Mouse (Mus musculus) frontal cortex, adult (tissue): ENCODE measurements around the gene Mta3.

Source experiments
- ATAC-seq: cut with Nextera tagmentation; 2 replicates; pipeline ENCODE4 v1.9.2; 2017; ENCODE audit warnings: mild to moderate bottlenecking, moderate library complexity, mixed read lengths; ENCODE audit not compliant: low TSS enrichment

Mta3 gene

DNA sequence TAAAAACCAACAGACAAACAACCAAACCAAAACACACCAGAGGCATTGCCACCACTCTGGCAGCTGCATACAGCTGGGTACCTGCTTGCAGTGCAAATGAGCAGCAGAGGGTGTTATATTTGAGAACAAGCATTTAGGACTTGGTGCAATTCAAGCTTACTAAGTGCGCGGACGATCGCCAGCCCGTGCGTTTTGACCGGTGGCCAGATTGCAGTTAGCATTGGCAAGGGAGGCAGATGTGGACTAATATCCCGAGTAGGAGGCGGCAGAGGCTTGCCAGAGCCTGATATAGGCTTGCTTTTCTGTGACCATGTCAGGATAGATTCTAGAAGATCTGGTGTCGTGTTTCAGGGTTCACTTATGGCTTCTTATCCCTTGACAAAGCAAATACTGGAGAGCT lies 52.1 kb downstream of the Mta3 start:
- 0 out of 2 replicates have a peak, but pooled peaks have one; percentile 13 for ATAC-seq

DNA sequence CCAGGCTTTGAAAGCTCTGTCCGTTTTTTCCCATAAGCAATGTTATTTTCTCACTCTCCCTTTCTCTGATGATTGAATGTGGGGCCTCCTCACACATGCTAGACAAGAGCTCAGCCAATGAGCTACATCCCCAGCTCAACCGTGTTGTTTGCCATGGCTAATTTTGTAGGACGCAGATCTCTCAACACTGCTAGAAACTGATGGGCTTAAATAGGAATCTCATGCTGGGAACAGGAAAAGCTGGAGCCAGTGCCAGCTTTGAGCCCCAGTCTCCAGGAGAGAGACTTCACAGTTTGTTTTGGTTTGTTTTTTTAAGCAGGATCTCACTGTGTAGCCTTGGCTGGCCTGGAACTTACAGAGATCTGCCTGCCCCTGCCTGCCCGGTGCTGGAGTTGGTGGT lies 53.6 kb downstream of the Mta3 start:
- ATAC-seq, result peak; percentile 95

DNA sequence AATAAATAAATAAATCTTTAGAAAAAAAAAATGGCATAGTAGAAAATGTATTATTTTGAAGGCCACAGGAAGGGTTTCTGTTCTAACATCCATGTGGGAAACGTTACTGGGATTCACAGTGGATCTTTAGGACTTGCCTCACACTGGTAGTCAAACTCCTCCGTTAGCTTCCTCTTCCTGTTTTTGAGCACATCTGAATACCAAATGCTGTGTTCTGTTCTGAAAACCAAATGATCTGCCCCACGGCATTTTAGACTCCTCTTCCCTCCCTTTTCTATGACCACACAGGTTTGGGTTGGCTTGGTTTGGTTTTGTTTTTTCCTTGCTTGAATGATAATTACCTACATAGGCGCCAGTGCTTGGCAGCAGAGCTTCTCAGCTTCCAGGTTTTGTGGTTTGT lies 58.6 kb downstream of the Mta3 start:
- ATAC-seq, result no peak

DNA sequence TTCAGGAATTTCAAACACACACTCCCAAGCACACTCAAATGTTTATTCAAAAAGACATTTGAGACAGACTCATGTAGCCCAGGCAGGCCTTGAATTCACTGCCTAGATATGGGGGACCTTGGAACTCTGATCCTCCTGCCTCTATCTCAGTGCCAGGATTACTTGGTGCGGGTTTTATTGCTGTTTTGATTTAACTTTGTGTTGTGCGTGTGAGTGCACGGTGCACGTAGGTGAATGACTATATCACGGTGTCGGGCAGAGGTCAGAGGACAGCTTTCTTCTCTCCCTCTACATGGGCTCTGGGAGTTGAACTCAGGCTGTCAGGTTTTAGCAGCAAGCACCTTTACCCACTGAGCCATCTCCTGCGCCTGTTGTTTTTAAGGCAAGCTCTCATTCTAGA lies 61.1 kb downstream of the Mta3 start:
- ATAC-seq, result no peak

DNA sequence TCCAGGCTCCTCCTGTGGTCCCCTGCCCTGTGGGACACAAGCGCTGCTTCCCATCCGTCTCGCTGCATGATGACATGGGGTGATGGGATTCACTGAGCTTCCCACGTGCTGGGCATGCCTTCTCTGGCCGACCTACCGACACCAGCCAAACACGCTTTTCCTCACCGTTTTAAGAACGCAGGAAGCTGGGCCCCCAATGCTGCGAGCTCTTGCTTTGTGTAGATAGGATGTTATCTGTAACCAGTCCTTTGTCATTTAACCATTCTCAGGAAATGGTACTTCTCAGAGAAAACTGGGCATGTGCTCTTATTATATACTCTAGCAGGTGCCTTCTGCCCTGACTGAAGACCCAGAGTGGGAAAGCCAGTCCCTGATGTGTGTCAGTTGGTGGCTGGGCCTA lies 62.3 kb downstream of the Mta3 start:
- ATAC-seq, result no peak

DNA sequence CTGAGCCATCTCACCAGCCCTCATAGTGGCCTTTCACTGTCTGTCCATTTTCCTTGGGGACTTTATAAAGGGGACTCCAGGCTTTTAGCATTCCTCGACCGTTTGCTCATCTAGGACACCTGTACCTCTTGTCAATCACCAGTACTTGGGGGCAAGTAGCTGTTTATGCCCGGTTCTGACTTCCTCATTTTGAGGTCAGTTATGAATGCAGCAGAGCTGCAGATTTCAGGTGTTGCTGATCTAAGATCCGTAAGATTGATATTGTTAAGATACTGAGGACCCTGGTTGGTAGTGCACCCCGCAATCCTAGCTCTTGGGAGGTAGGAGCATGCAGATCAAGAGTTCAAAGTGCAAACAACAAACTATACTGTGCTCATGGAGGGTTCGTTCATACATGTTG lies 64.4 kb downstream of the Mta3 start:
- no peak for ATAC-seq

DNA sequence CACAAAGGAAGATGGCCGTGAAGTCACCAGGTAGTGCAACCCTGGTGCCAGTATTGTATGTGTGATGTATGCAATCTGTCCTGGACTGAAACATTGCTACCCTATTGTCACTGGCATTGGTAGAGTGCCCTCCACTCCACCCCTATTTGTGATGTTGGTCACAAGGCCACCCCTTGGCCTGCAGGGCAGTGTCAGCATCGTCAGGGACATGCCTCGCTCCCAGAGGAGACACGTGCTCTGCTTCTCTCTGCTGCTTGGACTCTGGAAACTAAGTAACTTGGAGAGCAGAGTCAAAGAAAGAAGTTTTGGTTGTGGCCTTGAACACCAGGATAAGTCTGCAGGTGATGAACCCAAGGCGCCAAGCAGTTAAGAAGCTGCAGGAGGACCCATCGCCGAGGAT lies 65.0 kb downstream of the Mta3 start:
- ATAC-seq, result no peak

DNA sequence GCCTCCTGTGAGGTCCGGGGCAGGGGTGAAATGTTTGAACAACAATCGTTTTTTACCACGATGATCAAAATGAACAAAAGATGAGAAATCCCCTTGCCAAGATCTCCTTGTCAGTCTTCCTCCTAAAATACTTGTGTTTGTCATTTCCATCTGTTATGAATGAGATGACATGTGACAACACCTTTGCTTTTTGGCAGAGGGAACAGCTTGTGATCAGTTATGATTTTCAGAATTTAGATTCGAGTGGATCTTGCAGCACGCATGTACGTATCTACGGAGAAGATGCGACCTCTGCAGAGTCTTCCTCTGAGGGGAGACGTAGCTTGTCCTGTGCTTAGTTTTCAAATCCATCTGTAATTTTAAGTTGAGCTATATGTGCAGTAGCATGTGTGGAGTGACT lies 66.1 kb downstream of the Mta3 start:
- ATAC-seq, result no peak

DNA sequence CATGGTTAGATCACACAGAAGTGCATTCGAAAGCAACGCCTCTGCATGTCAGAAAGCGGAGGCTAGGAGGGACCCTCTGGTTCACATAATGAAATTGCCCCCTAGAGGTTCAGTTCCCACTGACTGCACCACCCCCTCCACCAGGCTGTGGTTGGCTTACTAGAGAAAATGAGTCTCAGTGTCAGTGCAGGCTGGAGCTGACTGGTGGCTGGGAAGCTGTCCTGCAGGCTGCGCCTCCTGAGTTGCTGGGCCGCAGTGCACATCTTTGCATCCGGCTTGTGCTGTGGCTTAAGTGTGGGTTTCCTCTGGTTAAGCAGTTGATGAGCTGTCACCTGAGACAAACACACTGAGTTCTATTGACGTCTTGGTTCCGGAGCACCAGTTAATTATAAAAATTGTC lies 66.7 kb downstream of the Mta3 start:
- no peak for ATAC-seq

DNA sequence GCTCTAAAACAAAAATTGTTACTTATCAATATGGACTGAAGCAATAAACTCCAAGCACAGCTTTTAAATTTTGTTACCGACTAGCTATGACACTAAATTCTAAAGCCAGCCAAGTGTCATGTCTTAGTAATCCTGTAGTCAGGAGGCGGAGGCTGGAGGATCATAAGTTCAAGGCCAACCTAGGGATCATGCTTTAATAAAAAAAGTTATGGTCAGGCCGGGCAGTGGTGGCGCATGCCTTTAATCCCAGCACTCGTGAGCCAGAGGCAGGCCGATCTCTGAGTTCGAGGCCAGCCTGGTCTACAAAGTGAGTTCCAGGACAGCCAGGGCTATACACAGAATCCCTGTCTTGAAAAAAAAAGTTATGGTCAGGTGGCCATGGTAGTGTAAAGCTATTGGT lies 71.0 kb downstream of the Mta3 start:
- ATAC-seq, result no peak

DNA sequence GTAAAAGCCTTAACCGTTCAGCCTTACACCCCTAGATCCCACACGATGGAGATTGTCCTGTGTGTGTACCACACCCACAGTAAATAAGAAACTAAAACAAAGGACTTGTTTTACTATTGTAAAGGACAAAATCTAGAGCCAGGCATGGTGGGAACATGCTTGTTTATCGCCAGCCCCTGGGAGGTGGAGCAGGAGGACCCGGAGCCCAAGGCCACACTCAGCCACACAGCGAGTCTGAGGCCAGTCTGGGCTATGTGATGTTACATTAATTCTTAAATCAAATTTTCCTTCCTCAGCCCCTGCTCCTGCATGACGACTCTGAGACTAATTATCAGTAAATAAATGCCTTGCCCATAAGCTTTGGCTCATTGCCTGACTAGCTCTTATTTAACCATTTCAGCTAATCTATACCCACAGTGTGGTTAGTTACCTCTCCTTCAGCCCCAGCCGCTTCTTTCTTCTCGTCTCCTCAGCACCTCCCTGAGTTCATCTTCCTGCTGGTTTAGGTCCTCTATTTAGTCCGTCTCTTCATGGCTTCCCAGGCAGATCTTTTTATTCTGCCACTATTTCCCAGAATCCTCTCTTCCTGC lies 71.6 kb downstream of the Mta3 start:
- no peak for ATAC-seq

DNA sequence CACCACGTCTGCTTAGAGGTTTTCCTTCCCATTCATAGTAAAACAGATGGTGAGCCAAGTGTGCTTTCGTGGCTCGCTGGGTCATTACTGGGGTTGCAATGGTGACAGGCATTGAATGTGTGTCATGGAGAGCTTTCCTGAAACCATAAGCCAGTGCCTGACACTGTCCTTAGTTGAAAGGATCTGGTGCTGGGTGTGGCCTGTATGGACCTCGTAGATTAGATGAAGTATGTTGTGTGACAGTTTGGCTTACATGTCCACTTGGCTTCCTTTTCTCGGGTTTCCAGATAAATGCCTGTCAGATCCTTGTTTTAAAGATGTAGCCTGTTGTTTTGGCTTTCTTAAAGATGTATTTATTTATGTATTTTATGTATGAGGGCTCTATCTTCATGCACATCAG lies 74.3 kb downstream of the Mta3 start:
- no peak for ATAC-seq

DNA sequence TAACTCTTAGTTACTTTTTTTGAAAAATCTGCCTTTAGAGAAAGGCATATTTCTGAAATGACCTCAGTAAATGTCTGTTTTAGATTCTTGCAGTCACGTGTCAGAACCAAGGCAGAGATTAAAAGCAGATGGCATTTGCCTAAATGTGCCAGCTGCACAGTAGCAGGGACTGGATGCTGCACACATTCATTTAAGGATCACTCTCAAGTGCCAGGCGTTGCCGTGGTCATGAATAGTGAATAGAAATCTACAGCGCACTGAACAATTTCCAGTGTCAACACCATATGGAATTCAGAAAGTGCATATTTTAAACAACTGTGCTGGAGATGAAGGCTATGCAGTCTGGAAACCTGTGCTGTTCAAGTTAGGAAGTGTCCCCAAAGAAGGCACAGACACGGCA lies 76.8 kb downstream of the Mta3 start:
- ATAC-seq, result peak; percentile 96

DNA sequence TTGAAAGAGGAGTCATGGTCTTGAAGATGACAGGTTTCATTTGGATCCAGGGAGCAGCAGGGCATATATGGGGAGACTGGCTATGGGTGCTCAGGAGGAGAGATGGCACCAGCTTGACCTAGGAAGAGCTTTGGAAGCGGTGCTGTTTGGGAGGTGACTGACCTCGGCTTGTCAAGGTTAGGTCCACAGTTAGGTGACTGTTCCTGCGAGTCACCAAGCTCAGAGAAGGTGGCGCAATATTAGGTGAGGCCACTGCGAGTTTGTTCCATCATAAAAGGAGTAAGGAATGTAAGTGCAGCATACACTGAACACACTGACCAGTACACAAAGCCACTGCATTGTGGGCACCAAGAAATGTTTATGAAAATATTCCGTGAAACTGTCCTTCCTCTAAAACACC lies 80.5 kb downstream of the Mta3 start:
- ATAC-seq, result no peak

DNA sequence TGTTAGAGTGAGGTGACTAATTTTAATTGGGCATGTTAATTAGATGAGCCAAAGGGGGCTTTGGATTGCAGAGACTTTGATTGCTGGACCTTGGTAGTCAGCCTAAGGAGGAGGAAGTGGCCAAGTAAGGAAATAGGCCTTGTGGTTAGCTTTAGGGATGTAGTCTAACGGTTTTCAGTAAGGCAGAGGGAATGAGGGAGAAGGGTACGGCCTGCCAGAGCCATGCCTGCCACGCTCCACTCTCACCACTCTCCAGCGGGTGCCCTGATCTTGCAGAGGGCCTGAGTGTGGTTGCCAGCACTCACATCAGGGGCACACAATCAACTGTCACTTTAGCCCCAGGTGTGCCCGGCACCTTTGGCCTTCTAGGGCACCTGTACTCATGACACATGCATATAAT lies 84.2 kb downstream of the Mta3 start:
- ATAC-seq, result no peak

DNA sequence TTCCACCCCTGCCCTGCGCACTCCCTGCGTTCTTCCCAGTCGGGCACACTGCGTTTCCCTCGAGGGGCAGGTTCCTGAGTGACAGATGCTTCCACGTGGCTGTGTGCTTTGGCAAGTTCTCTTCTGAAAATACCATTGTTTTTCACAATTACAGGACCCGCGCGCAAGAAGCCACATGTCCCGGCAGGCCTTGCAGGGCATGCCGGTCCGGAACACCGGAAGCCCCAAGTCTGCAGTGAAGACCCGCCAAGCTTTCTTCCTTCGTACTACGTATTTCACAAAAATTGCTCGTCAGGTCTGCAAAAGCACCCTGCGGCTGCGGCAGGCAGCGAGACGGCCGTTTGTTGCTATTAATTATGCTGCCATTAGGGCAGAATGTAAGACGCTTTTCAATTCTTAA lies 86.4 kb downstream of the Mta3 start:
- ATAC-seq, result no peak

DNA sequence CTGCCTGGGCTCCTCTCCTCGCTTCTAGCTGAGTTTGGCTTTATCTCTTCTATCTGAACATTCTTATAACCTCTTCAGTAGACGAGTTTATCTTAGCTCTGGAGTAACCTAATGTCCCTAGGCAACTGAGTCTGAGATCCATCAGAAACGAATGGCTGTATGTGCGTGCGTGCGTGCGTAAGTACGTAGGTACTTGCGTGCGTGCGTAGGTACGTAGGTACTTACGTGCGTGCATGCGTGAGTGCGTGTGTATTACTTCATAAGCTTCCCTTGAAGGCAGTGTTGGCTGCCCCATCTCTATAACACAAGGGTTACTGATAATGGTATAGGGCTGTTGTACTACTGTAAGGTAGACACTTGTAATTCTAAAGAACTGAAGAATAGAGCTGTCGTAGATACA lies 89.2 kb downstream of the Mta3 start:
- ATAC-seq, result no peak

DNA sequence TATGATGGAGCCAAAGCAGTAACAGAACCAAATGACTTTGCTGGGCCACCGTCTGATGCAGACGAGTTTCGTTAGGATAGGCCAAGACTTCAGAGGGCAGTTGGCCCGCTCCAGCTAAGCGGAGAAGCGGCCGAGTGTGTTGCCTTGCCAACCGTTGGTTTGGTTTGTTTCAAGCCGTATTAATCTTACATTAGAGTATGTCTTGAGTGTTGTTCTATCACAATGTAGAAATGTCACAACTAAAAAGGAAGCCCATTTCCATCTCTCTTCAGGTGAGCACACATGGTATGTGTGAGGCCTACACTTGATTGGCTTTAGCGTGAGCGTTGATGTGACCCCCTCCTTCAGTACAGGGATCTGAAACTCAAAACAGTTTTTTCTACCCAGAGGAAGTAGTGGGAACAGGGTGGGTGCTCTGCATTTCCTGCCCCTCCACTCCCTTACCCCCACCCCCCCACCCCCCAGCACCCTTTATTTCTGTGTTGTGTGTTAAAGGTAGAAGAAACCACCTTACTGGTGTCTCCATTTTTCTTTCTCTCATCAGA lies 93.6 kb downstream of the Mta3 start:
- no peak for ATAC-seq

DNA sequence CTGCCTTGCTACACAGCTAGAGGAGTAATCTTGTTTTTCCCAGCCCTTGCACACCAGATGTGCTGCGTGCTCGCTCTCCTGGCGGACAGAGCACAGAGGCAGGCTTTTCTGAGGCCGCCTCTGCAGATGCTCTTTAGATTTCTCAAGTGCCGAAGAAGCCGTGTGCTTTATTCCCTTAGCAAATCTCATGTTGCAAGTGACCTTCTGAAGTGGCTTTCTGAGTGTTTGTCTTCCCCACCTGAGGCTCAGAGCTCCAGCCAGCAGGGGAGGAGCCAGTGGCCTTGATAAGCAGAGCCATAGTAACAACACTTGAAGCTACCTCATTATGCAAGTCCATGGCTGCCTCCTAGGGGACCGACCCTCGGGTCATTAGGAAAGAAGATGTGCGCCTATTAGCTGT lies 98.0 kb downstream of the Mta3 start:
- no peak for ATAC-seq

DNA sequence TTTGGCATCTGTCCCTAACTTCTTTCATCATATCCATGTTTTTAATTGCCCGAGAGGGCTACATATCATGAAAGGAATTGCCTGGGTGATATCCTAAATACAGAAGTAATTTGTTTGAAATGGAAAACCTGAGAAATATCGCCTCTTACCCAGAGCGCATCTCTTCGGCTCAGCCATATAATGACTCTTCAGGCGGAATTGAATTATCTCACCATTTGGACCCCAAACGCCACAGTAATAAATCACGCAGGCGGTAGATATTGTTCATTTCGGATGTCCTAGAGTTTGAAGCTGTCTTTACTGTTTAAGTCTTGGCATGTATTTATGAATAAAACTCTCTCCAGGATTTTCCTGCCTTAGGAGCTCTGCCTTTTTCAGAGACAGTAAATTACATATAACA lies 99.1 kb downstream of the Mta3 start:
- no peak for ATAC-seq

DNA sequence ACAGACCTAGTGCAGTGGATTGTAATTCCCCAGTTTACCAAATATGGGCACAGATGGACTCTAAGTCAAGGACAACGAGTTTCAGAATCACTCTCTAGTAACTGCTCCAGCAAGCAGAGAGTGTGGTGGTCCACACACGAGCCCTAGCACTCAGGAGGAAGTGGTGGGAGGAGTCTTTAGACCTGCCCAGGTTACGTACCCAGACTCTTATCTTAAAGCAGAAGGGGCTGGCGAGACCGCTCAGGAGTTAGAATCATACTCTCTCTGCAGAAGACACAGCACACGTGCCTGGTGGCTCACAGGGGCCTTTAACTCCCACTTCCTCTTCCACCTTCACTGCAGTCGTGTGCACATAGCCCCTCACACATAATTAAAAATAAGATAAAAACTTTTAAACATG lies 101.4 kb downstream of the Mta3 start:
- ATAC-seq, result no peak

DNA sequence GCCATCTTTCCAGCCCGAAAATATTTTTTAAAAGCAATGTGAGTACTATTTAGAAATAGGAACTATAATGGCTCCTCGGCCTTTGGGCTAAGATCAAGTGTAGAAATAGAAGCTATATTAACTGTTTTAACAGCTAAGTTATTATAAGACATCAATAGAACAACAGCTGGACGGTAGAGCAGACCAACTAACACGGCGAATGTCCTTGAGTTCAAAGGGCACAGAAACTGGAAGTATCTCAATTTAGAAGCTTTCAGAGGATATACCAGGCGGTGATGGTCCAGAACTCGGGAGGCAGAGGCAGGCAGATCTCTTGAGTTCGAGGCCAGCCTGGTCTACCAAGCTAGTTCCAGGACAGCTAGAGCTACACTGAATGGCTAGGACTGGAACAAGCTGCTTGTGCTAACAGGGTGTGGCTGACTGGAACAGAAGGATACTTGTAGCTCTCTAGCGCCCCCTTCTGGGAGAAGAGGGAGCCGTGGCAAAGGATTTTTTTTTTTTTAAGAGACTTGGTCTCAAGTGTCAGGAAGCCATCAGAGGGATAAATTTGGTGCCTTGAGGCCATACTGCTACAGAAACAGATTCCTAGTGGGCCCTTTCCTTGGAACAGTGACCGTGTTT lies 101.9 kb downstream of the Mta3 start:
- peak; percentile 70 for ATAC-seq

DNA sequence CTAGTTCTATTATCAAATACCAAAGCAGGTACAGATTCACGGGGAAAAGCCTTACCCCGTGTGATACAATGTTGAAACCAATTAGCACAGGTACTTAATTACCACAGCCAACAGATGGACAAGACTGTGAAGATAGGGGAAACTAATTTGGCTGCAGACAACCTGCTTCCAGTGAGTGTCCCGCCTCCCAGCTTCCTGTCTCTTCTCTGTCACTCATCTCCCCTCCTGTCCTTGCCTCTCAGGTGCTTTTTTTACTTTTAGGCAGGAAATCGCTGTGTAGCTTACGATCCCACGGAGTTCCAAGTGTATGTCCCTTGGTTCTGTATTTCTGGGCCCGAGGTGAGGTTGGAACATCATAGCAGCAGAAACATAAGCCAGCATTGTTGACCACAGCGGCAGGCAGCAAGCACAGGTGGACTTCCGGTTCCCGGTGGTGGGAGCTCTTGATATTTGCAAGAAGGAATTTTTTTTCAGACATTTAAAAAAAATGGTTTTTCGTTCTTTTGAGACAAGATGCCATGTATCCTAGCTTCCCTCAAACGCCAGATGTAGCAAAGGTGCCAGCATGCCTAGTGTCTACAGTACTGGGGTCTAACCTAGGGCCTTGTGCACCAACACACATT lies 102.6 kb downstream of the Mta3 start:
- no peak for ATAC-seq
